Mouse (Mus musculus) lung, postnatal 0 days (tissue): ENCODE data around the gene Tesmin.

Experiments used
- CTCF ChIP-seq: IDR thresholded peaks from 2 replicates; pipeline ENCODE4 v1.5.1; 2016; ENCODE audit warnings: antibody characterized with exemption, mild to moderate bottlenecking
- EP300 ChIP-seq: IDR thresholded peaks from 2 replicates; pipeline ENCODE4 v1.6.1; 2016; ENCODE audit warnings: antibody characterized with exemption, mild to moderate bottlenecking, control low read depth

DNA sequence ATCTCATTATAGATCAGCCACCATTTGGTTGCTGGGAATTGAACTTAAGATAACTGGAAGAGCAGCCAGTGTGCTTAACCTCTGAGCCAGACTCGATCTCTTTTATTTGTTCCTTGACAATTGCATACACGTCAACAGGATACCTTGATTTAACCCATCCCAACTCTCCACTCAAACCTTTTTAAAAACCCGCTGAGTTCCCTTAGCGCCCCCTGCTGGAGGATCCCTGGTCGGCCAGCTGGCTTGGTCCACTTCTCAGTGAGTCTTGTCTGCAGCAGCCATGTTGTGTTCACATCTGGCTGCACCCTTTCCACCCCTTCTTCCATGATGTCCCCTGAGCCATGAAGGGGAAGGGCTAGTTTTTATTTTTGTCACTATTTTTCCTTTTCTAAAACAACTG lies 33.6 kb upstream of the Tesmin start:
- TF ChIP-seq CTCF (peak; percentile 56), EP300 (no peak)
